Comparison of ENCODE assay signal across 8 mouse cellular contexts in the genomic region with DNA sequence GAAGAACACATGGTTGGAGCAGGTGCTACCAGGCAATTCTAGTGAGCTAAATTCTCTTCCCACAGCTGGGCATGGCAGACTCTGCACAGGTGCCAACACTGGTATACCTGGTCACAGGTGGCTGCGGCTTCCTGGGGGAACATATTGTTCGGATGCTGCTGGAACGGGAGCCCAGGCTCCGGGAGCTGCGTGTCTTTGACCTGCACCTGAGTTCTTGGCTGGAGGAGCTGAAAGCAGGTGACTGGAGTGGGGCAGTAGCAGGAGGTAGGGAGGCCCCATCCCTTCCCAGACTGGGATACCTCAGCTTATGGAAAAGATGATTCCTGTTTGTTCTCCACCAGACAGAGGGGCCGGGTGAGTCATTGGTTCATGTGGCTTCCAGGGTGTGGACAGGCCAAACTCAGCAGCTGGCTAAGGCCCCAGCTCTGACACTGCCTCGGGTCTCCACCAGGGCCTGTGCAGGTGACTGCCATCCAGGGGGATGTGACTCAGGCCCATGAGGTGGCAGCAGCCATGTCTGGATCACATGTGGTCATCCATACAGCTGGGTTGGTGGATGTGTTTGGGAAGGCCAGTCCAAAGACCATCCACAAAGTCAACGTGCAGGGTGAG. TPM values are rescaled to one million over a fixed set of nuclear protein-coding genes. Genes with fewer than 3 reads are reported as not detected.
DNase-seq lines count a peak whose midpoint lies in the region; ATAC-seq and TF ChIP-seq lines count a peak whose summit lies in the region.

No protein-coding gene starts in this region.

- no peaks in the 10 kb centered on the region for H3K27me3 ChIP-seq in lung, embryonic 15.5 days
- no peaks in the 10 kb centered on the region for H3K27me3 ChIP-seq in heart, embryonic 15.5 days
- H3K27me3 ChIP-seq in liver, postnatal 0 days (ENCODE audit: insufficient read depth, low read length) = no peaks in the 10 kb centered on the region

- no peaks in the 10 kb centered on the region for H3K9me3 ChIP-seq in lung, embryonic 15.5 days
- H3K9me3 ChIP-seq in heart, embryonic 15.5 days (replicated peaks) = no peaks in the 10 kb centered on the region
- H3K9me3 ChIP-seq in liver, postnatal 0 days (ENCODE audit: low read length) = no peaks in the 10 kb centered on the region

- peaks cover 12% of the 10 kb centered on the region for H3K4me1 ChIP-seq in lung, embryonic 15.5 days
- H3K4me1 ChIP-seq in heart, embryonic 15.5 days (replicated peaks) = peaks cover 11% of the 10 kb centered on the region
- H3K4me1 ChIP-seq in liver, postnatal 0 days (ENCODE audit: insufficient read depth) = peaks cover 21% of the 10 kb centered on the region

- H3K36me3 ChIP-seq in lung, embryonic 15.5 days = peaks cover 40% of the 10 kb centered on the region
- H3K36me3 ChIP-seq in heart, embryonic 15.5 days = peaks cover 41% of the 10 kb centered on the region
- peaks cover 53% of the 10 kb centered on the region for H3K36me3 ChIP-seq in liver, postnatal 0 days (replicated peaks; ENCODE audit: insufficient read depth, low read length)

- peak; percentile 59 for DNase-seq in adrenal gland, postnatal 14 days
- no peak for DNase-seq in adrenal gland, adult 18-20 months (ENCODE audit: low spot score in 2 of 2)
- no peak for DNase-seq in lung, postnatal 25 days (ENCODE audit: low spot score)
- DNase-seq in liver, postnatal 0 days = peak; percentile 61
- DNase-seq in c-Kit-positive CD71-positive TER-119-positive erythroid progenitor cells, embryonic 14.5 days (ENCODE audit: low spot score) = no peak
- DNase-seq in thymus, postnatal 4 days = no peak

- TF ChIP-seq CTCF in liver, postnatal 0 days (IDR thresholded peaks at IDR 0.05; ENCODE audit: low read depth) = 0 out of 2 replicates have a peak, but pooled peaks have one; percentile 10

- peak overlapping the region; percentile 18; the same call in 1 of the 2 replicates for H3K9ac ChIP-seq in lung, embryonic 15.5 days
- peak overlapping the region; percentile 35; the same call in 1 of the 2 replicates for H3K9ac ChIP-seq in heart, embryonic 15.5 days
- peak overlapping the region; percentile 72 for H3K9ac ChIP-seq in liver, postnatal 0 days (replicated peaks)

- peak overlapping the region; percentile 52 for H3K4me2 ChIP-seq in lung, embryonic 15.5 days
- H3K4me2 ChIP-seq in heart, embryonic 15.5 days = peak overlapping the region; percentile 58
- peak overlapping the region; percentile 69 for H3K4me2 ChIP-seq in liver, postnatal 0 days (ENCODE audit: low read depth, low read length)

- H3K4me3 ChIP-seq in lung, embryonic 15.5 days = peak overlapping the region; percentile 31
- H3K4me3 ChIP-seq in heart, embryonic 15.5 days = peak overlapping the region; percentile 39
- peak overlapping the region; percentile 47 for H3K4me3 ChIP-seq in liver, postnatal 0 days (ENCODE audit: low read depth, low read length)

- no peak for ATAC-seq in lung, embryonic 15.5 days (ENCODE audit: borderline replicate concordance, extremely low read depth, low FRiP score, low TSS enrichment)
- ATAC-seq in heart, embryonic 15.5 days (replicated peaks; ENCODE audit: insufficient number of reproducible peaks, insufficient read depth, low FRiP score, low read depth) = no peak
- ATAC-seq in liver, postnatal 0 days = peak; percentile 74

- no peak for TF ChIP-seq EP300 in liver, postnatal 0 days (IDR thresholded peaks at IDR 0.05; ENCODE audit: low read depth)

- WGBS in lung, embryonic 15.5 days = 90% methylated on average over 8 of the region's 8 CpGs
- 85% methylated on average over 8 of the region's 8 CpGs for WGBS in heart, embryonic 15.5 days
- WGBS in liver, postnatal 0 days (ENCODE audit: insufficient replicate concordance) = 76% methylated on average over 8 of the region's 8 CpGs

- H3K27ac ChIP-seq in lung, embryonic 15.5 days = 0 out of 2 replicates have a peak overlapping the region, but pooled peaks have one; percentile 13
- peak overlapping the region; percentile 50; the same call in 1 of the 2 replicates for H3K27ac ChIP-seq in heart, embryonic 15.5 days
- H3K27ac ChIP-seq in liver, postnatal 0 days (ENCODE audit: low read depth) = peak overlapping the region; percentile 92

RNA-seq across cellular contexts. Expression of a gene that starts 0.7 kb away (rescaled TPM):
- total RNA-seq in adrenal gland, postnatal 14 days (2021) = 38.0 and 69.3 TPM in 2 replicates
- total RNA-seq in adrenal gland, adult 18-20 months (2021) = 10 to 100 TPM; 31.5 to 40.4 TPM
- 21.1 and 24.3 TPM in 2 replicates for polyA plus RNA-seq in lung, embryonic 15.5 days (2015; fragmentation: Nextera tagmentation; extraction: Ambion mirVana)
- 22.0 and 24.0 TPM in 2 replicates for polyA plus RNA-seq in heart, embryonic 15.5 days (2015; fragmentation: Nextera tagmentation; extraction: Ambion mirVana)
- polyA plus RNA-seq in liver, postnatal 0 days (2015; fragmentation: Nextera tagmentation; extraction: Ambion mirVana) = 218 and 224 TPM in 2 replicates

RNA-seq across cellular contexts. Expression of a gene that starts 15.7 kb away (rescaled TPM):
- total RNA-seq in adrenal gland, postnatal 14 days (2021) = 0.38 and 0.44 TPM in 2 replicates
- total RNA-seq in adrenal gland, adult 18-20 months (2021) = 1 to 10 TPM; 2.4 to 3.0 TPM
- not detected in 2 replicates for polyA plus RNA-seq in lung, embryonic 15.5 days (2015; fragmentation: Nextera tagmentation; extraction: Ambion mirVana)
- polyA plus RNA-seq in heart, embryonic 15.5 days (2015; fragmentation: Nextera tagmentation; extraction: Ambion mirVana) = not detected in 2 replicates
- polyA plus RNA-seq in liver, postnatal 0 days (2015; fragmentation: Nextera tagmentation; extraction: Ambion mirVana) = 0.26 TPM in 1 of 2 replicates, not detected in the other

RNA-seq across cellular contexts. Expression of a gene that starts 23.0 kb away (rescaled TPM):
- total RNA-seq in adrenal gland, postnatal 14 days (2021) = 84.5 and 85.0 TPM in 2 replicates
- total RNA-seq in adrenal gland, adult 18-20 months (2021) = 100 to 1,000 TPM in 1 of 2 experiments, 10 to 100 TPM in 1; 99.2 to 104 TPM
- polyA plus RNA-seq in lung, embryonic 15.5 days (2015; fragmentation: Nextera tagmentation; extraction: Ambion mirVana) = 42.1 and 43.2 TPM in 2 replicates
- 50.5 and 51.0 TPM in 2 replicates for polyA plus RNA-seq in heart, embryonic 15.5 days (2015; fragmentation: Nextera tagmentation; extraction: Ambion mirVana)
- polyA plus RNA-seq in liver, postnatal 0 days (2015; fragmentation: Nextera tagmentation; extraction: Ambion mirVana) = 15.8 and 17.5 TPM in 2 replicates

RNA-seq across cellular contexts. Expression of a gene that starts 23.2 kb away (rescaled TPM):
- 7.8 and 9.9 TPM in 2 replicates for total RNA-seq in adrenal gland, postnatal 14 days (2021)
- 1 to 10 TPM; 4.2 to 5.6 TPM for total RNA-seq in adrenal gland, adult 18-20 months (2021)
- 1.3 and 1.9 TPM in 2 replicates for polyA plus RNA-seq in lung, embryonic 15.5 days (2015; fragmentation: Nextera tagmentation; extraction: Ambion mirVana)
- polyA plus RNA-seq in heart, embryonic 15.5 days (2015; fragmentation: Nextera tagmentation; extraction: Ambion mirVana) = 1.4 and 2.1 TPM in 2 replicates
- polyA plus RNA-seq in liver, postnatal 0 days (2015; fragmentation: Nextera tagmentation; extraction: Ambion mirVana) = 0.18 and 0.48 TPM in 2 replicates

RNA-seq across cellular contexts. Expression of a gene that starts 24.6 kb away (rescaled TPM):
- 37.7 and 46.2 TPM in 2 replicates for total RNA-seq in adrenal gland, postnatal 14 days (2021)
- total RNA-seq in adrenal gland, adult 18-20 months (2021) = 10 to 100 TPM; 30.3 to 40.4 TPM
- polyA plus RNA-seq in lung, embryonic 15.5 days (2015; fragmentation: Nextera tagmentation; extraction: Ambion mirVana) = 23.3 and 24.7 TPM in 2 replicates
- polyA plus RNA-seq in heart, embryonic 15.5 days (2015; fragmentation: Nextera tagmentation; extraction: Ambion mirVana) = 13.0 and 16.7 TPM in 2 replicates
- polyA plus RNA-seq in liver, postnatal 0 days (2015; fragmentation: Nextera tagmentation; extraction: Ambion mirVana) = 5.5 and 7.3 TPM in 2 replicates

Comparison
In these comparisons a context has a peak if more than half of its experiments do, and no peak if none do; other contexts are left out.
1. DNase-seq: peak in adrenal gland, postnatal 14 days (single experiment) and liver, postnatal 0 days (single experiment); none in adrenal gland, adult 18-20 months (0 of 2), lung, postnatal 25 days (single experiment), c-Kit-positive CD71-positive TER-119-positive erythroid progenitor cells, embryonic 14.5 days (single experiment) and thymus, postnatal 4 days (single experiment).
2. H3K27ac ChIP-seq: peak in every context shown above with its lines; median percentile 92 in liver, postnatal 0 days; 50 in heart, embryonic 15.5 days; 13 in lung, embryonic 15.5 days.
3. H3K9ac ChIP-seq: peak in every context shown above with its lines; median percentile 72 in liver, postnatal 0 days; 35 in heart, embryonic 15.5 days; 18 in lung, embryonic 15.5 days.
4. Peak in every context shown above with its lines, with median percentiles within 50 percentile points of each other: H3K4me2 ChIP-seq and H3K4me3 ChIP-seq.